Mouse (Mus musculus): ENCODE results near the gene Mc1r.

The Mc1r gene

GRCm38 (mm10) chr8:123406786-123407185 is at the start of gene Mc1r:
Gene Mc1r (plus strand): TSS chr8:123407107.
- DNase-seq (ENCODE audit: low read depth in 2 of 2, low spot score in 2 of 2): peak; percentile 67 to 74

DNA sequence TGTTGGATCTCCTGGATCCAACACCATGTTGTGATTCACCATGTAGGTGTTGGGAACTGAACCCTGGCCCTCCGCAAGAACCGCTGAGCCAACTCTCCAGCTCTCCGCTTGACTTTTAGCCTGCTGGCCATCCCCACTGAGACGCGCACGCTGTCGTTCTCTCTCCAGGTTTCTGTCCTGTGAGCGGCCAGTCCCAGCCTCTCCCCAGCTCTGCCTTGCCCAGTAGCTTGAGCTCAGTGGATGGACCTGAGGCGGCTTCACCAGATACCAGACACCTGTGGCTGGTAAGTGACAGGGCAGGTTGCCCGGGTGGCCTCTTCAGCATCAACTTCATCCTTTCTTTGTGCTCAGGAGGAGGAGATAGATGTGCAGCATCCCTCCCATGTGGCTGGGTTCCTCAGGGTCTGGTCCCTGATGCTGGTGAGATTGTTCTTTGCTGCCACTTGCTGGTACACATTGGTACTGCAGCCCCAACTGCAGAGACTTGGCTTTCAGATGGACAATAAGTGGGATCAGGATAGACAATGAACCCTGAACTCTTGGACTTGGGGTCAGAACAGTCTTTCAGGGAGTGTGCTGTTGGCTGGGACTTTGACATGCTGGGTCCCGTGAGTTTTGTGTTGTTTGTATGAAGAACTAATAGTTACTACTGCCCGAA is 45.7 kb upstream of the Mc1r start:
- peak; percentile 58 to 76 for DNase-seq (ENCODE audit: low read depth in 2 of 2, low spot score in 2 of 2)

DNA sequence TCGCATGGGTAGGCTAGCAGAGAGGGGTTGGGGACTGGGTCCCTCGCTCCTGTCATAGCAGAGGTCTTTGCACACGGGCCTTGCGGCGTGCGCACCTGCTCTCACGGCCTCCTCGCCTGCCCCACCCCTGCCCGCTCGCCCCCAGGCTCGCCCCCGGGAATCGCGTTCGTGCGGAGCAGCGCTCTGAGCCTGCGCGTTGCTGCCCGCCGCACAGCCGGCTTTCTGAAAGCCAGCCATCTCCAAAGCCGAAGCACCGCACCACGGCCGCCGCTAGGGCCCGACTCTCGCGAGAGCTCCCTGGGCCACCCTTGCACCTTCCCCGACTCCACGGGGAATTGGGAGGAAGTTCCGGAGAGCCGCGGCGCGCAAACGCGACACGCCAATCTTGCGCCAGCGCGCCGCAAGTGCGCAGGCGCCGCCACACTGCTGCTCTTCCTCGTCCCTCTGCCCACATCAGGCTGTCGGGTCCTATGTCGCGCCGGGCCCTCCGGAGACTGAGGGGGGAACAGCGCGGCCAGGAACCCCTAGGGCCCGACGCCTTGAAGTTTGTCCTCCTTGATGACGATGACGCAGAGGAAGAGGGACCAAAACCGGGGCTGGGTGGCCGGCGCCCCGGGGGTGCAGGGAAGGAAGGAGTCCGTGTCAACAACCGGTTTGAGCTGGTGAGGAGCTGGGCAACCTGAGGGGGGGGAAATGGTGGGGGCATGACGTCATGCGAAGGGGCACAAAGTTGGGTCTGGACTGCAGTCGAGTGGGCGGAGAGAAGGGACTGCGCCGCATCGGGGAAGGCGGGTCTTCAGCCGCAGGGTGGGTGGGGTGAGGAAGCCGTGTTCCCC is 33.3 kb upstream of the Mc1r start, which contains the start of gene Tcf25:
Gene Tcf25, plus strand, starts transcription at position 351 of the 836 bp plus-strand sequence.
- DNase-seq (ENCODE audit: low read depth in 2 of 2, low spot score in 2 of 2): peak; percentile 96 to 98

GRCm38 (mm10) chr8:123374239-123374578 is 32.7 kb upstream of the Mc1r start:
- peak; percentile 85 to 89 for DNase-seq (ENCODE audit: low read depth in 2 of 2, low spot score in 2 of 2)

DNA sequence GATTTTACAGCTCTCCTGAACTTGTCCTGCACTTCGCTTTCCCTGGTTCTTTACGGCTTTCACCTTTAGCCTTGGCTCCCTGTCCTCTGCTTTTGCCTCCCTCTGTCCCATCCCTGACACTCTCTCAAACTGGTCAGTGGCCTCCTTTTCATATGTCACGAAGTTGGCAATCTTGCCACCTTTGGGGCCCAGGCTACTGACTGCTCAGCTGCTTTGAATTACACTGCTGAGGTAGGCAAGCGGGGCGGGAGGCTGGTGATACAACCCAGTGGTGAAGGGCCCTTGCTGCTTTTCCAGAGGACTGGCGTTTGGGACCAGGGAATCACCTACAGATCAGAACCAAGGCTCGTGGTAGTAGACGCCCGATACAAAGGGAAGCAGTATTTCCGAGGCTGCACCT is 31.2 kb upstream of the Mc1r start:
- DNase-seq (ENCODE audit: low read depth in 2 of 2, low spot score in 2 of 2): no peak

GRCm38 (mm10) chr8:123376106-123376505 is 30.8 kb upstream of the Mc1r start:
- DNase-seq (ENCODE audit: low read depth in 2 of 2, low spot score in 2 of 2): no peak

- no peak for DNase-seq (ENCODE audit: low read depth in 2 of 2, low spot score in 2 of 2)
Measured at GRCm38 (mm10) chr8:123381711-123382110, 25.2 kb upstream of the Mc1r start.

DNA sequence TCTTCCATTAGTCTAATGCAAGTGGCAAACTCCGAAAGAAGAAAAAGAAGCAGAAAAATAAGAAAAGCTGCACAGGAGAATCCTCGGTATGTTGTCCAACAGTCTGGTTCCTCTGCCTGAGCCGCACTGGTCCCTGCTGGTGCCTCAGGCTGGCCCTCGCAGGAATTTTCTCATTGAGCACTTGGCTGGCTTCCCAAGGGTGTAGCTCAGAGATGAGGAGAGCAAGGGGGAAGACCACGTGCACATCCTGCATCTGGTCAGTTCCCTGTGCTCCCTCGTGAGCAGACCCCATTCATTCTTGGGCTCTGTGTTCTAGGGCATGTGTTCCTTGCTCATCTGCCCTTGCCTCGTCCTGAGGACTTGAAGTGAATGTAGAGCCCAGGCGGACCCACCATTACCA is 24.4 kb upstream of the Mc1r start:
- no peak for DNase-seq (ENCODE audit: low read depth in 2 of 2, low spot score in 2 of 2)

GRCm38 (mm10) chr8:123384883-123385540 is 21.9 kb upstream of the Mc1r start:
- peak; percentile 42 to 49 for DNase-seq (ENCODE audit: low read depth in 2 of 2, low spot score in 2 of 2)

DNA sequence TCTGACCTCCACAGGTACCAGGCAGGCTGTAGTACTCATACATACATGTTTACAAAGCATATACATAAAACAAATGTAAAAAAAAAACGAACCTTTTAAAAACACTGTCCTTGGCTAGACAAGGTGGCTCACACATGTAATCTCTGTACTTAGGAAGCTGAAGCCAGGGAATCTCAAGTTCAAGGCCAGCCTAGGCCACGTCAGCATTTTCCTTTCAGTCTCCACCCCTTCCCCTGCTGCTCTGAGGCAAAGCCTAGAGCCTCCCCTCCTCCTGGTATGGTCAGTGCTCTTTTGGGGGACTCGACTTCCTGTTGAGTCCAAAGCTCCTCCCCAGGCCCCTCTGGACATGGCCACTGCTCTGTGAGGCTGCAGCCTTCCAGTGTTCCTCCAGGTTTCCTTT is 19.9 kb upstream of the Mc1r start:
- no peak for DNase-seq (ENCODE audit: low read depth in 2 of 2, low spot score in 2 of 2)

GRCm38 (mm10) chr8:123387801-123388200 is 19.1 kb upstream of the Mc1r start:
- no peak for DNase-seq (ENCODE audit: low read depth in 2 of 2, low spot score in 2 of 2)

GRCm38 (mm10) chr8:123389026-123389425 is 17.9 kb upstream of the Mc1r start:
- no peak for DNase-seq (ENCODE audit: low read depth in 2 of 2, low spot score in 2 of 2)

DNA sequence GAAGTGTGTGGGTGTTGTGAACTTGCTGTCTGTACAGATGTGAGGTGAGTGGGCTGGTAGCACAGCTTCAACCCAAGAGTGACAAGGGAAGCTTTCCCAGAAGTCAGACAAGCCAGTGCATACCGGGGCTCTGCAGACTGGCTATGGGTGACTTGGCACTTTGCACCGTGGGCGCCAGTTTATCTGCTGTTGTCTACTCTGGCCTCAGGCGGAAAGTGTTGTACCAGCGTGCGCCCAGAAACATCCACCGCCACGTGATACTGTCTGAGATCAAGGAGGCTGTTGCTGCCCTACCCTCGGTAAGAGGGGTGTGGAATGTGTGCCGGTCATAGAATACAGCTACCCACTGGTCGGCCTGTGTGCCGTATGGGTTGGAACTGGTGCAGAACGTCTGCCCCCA is 8.6 kb upstream of the Mc1r start:
- DNase-seq (ENCODE audit: low read depth in 2 of 2, low spot score in 2 of 2): no peak

DNA sequence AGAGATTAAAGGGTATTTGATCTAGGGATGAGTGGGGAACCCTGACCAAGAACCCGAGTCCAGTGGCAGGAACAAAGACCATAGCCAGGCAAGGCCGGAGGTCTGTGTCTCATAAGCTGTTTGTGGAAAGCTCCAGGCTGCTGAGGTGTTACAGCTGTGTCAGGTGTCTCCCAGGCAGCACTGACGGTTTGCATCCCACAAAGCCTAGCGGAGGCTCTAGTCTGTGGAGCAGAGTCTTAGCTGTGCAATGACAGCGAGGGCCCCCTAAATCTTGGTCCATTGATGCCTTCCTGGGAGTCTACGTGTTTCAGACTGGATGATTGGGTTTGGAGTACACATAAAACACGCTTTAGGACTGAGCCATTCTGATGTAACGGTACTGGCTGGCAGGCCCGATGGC is 5.0 kb upstream of the Mc1r start:
- no peak for DNase-seq (ENCODE audit: low read depth in 2 of 2, low spot score in 2 of 2)

- no peak for DNase-seq (ENCODE audit: low read depth in 2 of 2, low spot score in 2 of 2)
Measured at GRCm38 (mm10) chr8:123402730-123403326, 4.1 kb upstream of the Mc1r start.

GRCm38 (mm10) chr8:123404521-123404920 is 2.4 kb upstream of the Mc1r start:
- peak; percentile 31 to 50 for DNase-seq (ENCODE audit: low read depth in 2 of 2, low spot score in 2 of 2)

DNA sequence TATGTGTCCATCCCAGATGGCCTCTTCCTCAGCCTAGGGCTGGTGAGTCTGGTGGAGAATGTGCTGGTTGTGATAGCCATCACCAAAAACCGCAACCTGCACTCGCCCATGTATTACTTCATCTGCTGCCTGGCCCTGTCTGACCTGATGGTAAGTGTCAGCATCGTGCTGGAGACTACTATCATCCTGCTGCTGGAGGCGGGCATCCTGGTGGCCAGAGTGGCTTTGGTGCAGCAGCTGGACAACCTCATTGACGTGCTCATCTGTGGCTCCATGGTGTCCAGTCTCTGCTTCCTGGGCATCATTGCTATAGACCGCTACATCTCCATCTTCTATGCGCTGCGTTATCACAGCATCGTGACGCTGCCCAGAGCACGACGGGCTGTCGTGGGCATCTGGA is 705 bp downstream of the Mc1r start:
- no peak for DNase-seq (ENCODE audit: low read depth in 2 of 2, low spot score in 2 of 2)

DNA sequence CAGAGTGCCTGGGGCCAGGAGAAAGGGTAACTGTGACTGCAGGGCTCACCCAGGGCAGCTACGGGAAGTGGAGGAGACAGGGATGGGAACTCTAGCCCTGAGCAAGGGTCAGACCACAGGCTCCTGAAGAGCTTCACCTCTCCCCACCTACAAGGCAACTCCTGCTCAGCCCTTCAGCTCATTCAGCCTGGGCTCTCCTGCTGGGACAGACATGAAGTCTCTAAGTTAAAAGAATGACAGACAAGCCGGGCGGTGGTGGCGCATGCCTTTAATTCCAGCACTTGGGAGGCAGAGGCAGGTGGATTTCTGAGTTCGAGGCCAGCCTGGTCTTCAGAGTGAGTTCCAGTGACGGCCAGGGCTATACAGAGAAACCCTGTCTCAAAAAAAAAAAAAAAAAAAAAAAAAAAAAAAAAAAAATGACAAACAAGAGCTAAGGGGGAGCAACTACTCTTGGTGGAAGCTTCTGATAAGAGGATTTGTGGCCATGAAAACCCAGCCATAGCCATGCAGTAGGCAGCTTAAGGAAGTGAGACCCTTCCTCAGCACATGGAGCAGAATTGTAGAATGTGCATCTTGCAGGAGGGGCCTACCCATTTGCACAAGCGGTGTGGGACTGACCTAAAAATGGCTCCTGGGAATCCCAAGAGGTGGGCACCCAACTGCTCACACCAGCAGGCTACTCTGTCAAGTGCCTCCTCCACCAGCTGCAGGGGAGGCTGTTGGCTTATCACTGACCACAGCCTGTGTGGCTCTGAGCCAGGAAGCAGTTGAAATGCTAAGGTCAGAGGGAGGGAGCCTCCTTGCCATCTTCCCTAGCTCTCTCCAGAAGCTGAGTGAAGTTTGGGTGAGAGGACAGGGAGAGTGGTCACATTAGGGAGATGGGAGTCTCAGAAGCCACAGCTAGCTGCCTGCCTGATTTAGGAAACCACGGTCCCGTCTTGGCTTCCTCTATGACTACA is 2.0 kb downstream of the Mc1r start:
- DNase-seq (ENCODE audit: low read depth in 2 of 2, low spot score in 2 of 2): no peak

DNA sequence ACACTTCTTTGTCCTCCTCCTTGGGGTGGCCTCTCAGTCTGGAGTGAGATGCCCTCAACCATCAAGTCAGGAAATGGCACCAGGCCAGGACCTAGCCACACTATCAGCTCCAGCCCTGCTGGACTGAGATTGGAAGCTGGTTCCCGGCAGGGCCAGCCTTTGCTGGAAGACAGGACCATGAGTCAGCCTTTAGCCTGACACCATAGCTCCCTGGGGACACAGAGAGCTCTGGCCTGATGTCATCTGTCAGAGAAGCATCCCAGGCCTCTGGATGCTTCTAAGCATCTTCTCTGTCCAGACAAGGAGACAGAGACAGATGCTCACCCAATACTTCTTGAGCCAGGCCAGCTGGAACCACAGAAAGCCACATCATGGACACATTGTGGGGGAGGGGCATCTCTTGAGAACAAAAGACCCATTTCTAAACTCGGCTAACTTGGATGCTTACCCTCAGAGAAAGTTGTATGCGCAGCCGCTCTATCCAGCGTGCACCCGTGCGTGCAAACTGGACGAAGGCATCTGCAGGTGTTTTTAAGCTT is 3.2 kb downstream of the Mc1r start:
- DNase-seq (ENCODE audit: low read depth in 2 of 2, low spot score in 2 of 2): no peak

DNA sequence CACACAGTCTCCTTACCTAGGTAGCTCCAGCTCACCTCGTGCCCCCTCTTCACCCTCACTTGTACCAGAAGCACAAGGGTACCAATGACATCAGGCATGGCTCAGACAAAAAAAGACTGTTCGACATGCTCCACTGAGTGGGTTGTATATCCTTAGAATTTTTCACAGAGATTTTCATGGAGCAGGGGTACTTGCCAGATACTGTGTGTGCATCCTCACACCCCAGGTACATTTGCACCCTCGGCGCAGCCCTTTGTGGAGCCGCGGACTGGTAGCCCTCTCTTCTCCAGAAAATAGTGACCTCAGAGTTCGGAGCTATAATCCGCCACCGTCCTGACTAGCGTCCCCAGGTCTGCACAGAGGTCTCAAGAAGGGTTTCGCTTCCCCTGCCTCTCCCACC is 3.9 kb downstream of the Mc1r start:
- no peak for DNase-seq (ENCODE audit: low read depth in 2 of 2, low spot score in 2 of 2)
